Mouse (Mus musculus) urinary bladder, adult 2 months (tissue): ENCODE measurements around the gene Eml5. TPM values are rescaled to one million over a fixed set of nuclear protein-coding genes. Genes with fewer than 3 reads are reported as not detected.

Experiments
- polyA plus RNA-seq: library from polyadenylated mRNA; depleted of rRNA; stranded (reverse); fragments of >200 nt; gene quantifications from 2 replicates; pipeline ENCODE4 v1.2.3, GENCODE M21; 2012; rRNA removed

The Eml5 gene
- polyA plus RNA-seq, 1 experiment = 10.4 TPM

Other genes with a start within 250 kb of the Eml5 start
- gene Ptpn21, start 164.1 kb downstream of the Eml5 start, polyA plus RNA-seq = 22.1 and 25.3 TPM in 2 replicates
- 72.8 and 84.4 TPM in 2 replicates for gene Zc3h14, start 154.5 kb downstream of the Eml5 start, polyA plus RNA-seq
- 32.2 and 35.1 TPM in 2 replicates for gene Ttc8, start 19.1 kb upstream of the Eml5 start, polyA plus RNA-seq